Mouse (Mus musculus) lung, adult 2 months (tissue): ENCODE results near the gene Fanci.

Source experiments
- CTCF ChIP-seq: fragments of 200-500 bp; IDR thresholded peaks from 2 replicates; pipeline ENCODE4 v1.5.1; 2011; ENCODE audit warnings: mild to moderate bottlenecking, low read length, control low read depth; ENCODE audit not compliant: insufficient read depth
- POLR2A ChIP-seq: fragments of 200-500 bp; IDR thresholded peaks from 2 replicates; pipeline ENCODE4 v1.6.1; 2011; ENCODE audit warnings: low read depth, mild to moderate bottlenecking, control low read depth, low read length, borderline replicate concordance; ENCODE audit errors: extremely low read depth

DNA sequence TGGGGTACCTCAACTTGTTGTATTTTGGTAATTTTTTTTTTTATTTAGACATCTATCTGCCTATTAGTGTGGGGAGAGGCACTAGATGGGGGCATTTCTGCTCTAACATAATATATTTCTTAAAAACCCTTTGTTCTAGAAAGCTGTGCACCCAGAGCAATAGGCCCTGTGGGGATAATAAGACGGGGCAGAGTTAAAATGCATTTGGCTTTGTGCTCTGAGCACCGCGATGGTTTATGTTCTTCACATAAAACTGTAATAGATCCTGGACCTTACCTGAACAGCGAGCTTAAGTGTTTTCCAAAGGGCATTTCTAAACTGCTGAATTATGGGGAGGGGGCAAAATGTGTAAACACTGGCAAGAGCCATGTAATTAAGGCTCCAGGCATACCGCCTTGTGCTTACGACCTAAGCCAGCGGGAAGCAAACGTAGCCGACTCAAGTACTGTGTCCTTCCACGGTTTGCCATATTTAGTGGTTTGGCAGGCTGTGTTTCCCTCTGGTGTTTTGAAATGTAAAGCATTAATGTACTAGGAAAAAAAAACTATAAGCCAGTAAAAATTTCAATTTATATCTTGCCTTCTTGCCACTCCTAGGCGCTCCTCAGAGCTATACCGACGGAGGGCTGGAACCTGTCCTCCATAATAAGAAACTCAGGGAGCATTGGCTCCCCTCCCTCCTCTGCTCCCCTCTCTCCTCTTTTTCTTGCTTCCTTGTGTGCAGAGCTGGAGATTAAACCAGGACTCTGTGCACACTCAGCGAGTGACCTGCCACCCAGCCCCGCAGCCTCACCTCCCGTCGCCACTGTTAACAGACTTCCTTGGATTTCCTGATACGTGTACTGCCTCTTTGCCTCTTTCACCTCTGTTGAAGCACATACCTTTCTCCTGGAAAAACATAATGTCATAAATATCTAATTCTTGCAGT lies 23.0 kb downstream of the Fanci start:
- TF ChIP-seq CTCF = no peak
- no peak for TF ChIP-seq POLR2A
